Mouse (Mus musculus) hindbrain, embryonic 11.5 days (tissue): ENCODE measurements around the gene Mpv17l2. TPM values are rescaled to one million over a fixed set of nuclear protein-coding genes. Genes with fewer than 3 reads are reported as not detected.

Experiments used
- ATAC-seq: fragments of 200-750 bp; cut with Nextera tagmentation; 2 replicates; pipeline ENCODE4 v1.8.0; 2017; ENCODE audit warnings: mild to moderate bottlenecking, moderate TSS enrichment, moderate library complexity; ENCODE audit not compliant: low FRiP score
- DNase-seq: peaks from one replicate; pipeline ENCODE4 v3.0.0-alpha.2; 2015; ENCODE audit warnings: low spot score
- H3K27ac ChIP-seq: fragments of 300-500 bp; sonication (generic); 2 replicates; pipeline ENCODE4 v1.5.1; 2014; ENCODE audit warnings: mild to moderate bottlenecking, low read depth, low read length
- H3K27me3 ChIP-seq: fragments of 300-500 bp; sonication (generic); 2 replicates; pipeline ENCODE4 v1.6.1; 2014; ENCODE audit warnings: mild to moderate bottlenecking, low read length, moderate library complexity, mixed read lengths; ENCODE audit not compliant: control insufficient read depth, insufficient read depth
- H3K36me3 ChIP-seq: fragments of 300-500 bp; sonication (generic); 2 replicates; pipeline ENCODE4 v1.6.1; 2014; ENCODE audit warnings: mild to moderate bottlenecking, low read length, moderate library complexity, mixed read lengths; ENCODE audit not compliant: control insufficient read depth, insufficient read depth
- H3K4me1 ChIP-seq: fragments of 300-500 bp; sonication (generic); replicated peaks from 2 replicates; pipeline ENCODE4 v1.6.1; 2014; ENCODE audit warnings: low read length, mixed read lengths; ENCODE audit not compliant: control insufficient read depth, insufficient read depth
- H3K4me2 ChIP-seq: fragments of 300-500 bp; sonication (generic); replicated peaks from 2 replicates; pipeline ENCODE4 v1.6.1; 2014; ENCODE audit warnings: mild to moderate bottlenecking, low read depth, low read length
- H3K4me3 ChIP-seq: fragments of 300-500 bp; sonication (generic); 2 replicates; pipeline ENCODE4 v1.5.1; 2014; ENCODE audit warnings: low read depth, low read length
- H3K9ac ChIP-seq: fragments of 300-500 bp; sonication (generic); 2 replicates; pipeline ENCODE4 v1.6.1; 2014; ENCODE audit warnings: low read depth, low read length
- H3K9me3 ChIP-seq: fragments of 300-500 bp; sonication (generic); 2 replicates; pipeline ENCODE4 v1.6.1; 2016; ENCODE audit warnings: low read length; ENCODE audit not compliant: control insufficient read depth
- WGBS: fragments of 180-500 bp; shearing (Covaris S2); extraction: QIAGEN DNeasy Blood & Tissue Kit; methylation state at CpG from one replicate; pipeline ENCODE4 v1.1.7; 2014; 5-methylcytosine and 5-hydroxymethylcytosine counted together
- polyA plus RNA-seq: library from polyadenylated mRNA; unstranded; fragments of >200 nt; fragmentation: Nextera tagmentation; extraction: Ambion mirVana; gene quantifications from 2 replicates; pipeline ENCODE4 v1.2.1, GENCODE M21; 2014

Mpv17l2 gene
- polyA plus RNA-seq, 1 experiment from 2014 or later = 40.6 TPM

DNA sequence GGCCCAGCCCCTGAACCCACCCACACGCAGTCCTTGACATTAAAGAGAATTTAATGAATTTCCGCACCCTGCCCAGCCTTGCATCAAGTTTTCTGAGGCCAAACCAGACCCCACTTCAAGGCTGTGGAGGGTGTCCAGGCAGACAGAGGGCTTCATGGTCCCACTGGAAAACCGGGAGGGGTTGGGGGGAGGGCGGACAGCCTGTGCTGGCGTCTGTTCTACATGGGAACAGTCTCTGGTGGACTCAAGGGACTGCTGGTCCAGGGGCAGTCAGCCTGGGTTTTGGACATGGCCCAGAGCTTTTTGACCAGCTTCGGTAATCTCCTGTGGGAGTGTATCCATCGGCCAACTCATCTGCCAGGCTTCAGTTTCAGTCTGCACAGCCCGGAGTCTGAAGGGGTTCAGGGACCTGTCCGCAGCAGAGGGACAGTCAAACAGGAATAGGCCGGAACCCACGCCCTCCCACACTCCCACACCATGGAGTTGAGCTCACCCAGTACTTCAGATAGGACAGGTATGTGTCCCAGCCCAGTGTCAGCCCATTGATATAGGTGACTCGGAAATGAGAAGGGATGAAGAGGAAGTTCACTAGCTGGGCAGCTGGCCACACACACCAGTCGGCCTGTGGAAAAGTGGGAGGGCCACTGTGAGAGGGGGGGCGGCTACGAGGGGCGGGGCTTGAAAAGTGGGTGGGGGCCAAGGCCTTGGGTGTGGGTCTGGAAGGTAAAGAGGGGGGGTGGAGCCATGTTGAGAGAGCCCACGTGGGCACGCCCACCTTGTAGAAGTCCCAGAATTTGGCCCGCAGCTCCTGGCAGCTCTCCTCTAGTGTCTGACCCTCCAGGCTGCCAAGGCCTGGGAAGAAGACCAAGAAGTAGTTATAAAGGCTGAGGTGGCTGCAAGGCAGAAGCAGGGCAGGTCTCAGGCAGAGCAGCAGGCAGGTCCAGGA lies 1.9 kb downstream of the Mpv17l2 start:
- 68% methylated on average over 19 of the region's 19 CpGs for WGBS
- DNase-seq = no peak
- H3K4me1 ChIP-seq = peaks cover 2% of the 10 kb centered on the region
- H3K4me2 ChIP-seq = no peak overlapping the region
- no peaks in the 10 kb centered on the region for H3K27me3 ChIP-seq
- no peak for ATAC-seq
- no peak overlapping the region for H3K27ac ChIP-seq
- H3K36me3 ChIP-seq = no peaks in the 10 kb centered on the region
- no peak overlapping the region for H3K4me3 ChIP-seq
- no peak overlapping the region for H3K9ac ChIP-seq
- no peaks in the 10 kb centered on the region for H3K9me3 ChIP-seq

DNA sequence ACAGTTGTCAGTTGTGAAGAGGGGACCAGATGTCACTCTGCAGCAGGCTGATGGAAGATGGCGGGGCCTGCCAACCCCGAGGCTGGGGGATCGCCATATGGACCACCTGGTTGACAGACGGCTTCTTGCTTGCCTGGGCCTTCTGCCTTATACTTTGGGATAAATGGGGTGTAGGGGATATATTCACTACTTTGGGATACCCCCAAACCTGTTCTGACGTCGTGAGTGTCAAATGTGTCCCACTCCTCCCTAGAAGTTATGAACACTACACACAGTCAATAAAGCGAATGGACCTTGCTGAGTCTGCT lies 2.5 kb downstream of the Mpv17l2 start:
- no peaks in the 10 kb centered on the region for H3K36me3 ChIP-seq
- 74% methylated on average over 7 of the region's 7 CpGs for WGBS
- no peaks in the 10 kb centered on the region for H3K9me3 ChIP-seq
- H3K4me1 ChIP-seq = peaks cover 2% of the 10 kb centered on the region
- H3K4me2 ChIP-seq = no peak overlapping the region
- DNase-seq (no peak), ATAC-seq (no peak)
- H3K27ac ChIP-seq = no peak overlapping the region
- H3K4me3 ChIP-seq = no peak overlapping the region
- no peaks in the 10 kb centered on the region for H3K27me3 ChIP-seq
- H3K9ac ChIP-seq = no peak overlapping the region

DNA sequence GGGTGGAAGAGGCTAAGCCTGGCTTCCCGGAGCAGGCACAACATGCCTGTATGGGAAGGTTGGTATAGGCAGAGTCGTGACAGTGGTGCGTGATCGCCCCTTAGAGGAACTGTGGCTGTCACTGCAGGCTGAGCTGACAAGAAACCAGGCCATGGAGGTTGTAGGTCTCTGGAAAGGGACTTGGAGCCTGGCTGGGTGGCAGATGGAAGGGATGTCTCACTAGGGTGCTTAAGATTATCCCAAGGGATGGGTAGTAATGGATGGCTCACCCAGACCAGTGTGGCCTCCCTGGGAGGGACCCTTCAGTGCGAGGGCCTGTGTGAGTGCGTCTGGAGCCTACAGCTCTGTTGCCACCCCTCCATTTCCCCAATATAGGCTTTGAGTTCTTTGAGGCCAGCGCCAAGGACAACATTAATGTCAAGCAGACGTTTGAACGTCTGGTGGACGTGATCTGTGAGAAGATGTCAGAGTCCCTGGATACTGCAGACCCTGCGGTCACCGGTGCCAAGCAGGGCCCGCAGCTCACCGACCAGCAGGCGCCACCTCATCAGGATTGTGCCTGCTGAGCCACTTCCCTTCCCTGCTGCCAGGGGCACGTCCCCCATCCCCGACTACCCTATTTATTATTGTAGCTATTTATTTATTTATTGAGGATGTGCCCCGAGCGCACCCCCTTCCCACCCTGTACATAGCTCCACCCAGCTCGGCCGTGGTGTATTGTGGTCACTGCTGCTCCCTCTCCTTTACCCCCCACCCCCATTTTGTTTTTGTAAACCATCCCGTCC lies 3.0 kb downstream of the Mpv17l2 start:
- H3K9ac ChIP-seq = no peak overlapping the region
- H3K9me3 ChIP-seq = no peaks in the 10 kb centered on the region
- peaks cover 2% of the 10 kb centered on the region for H3K4me1 ChIP-seq
- no peak for DNase-seq
- no peak overlapping the region for H3K4me3 ChIP-seq
- H3K27me3 ChIP-seq = no peaks in the 10 kb centered on the region
- no peaks in the 10 kb centered on the region for H3K36me3 ChIP-seq
- WGBS = 69% methylated on average over 22 of the region's 22 CpGs
- no peak overlapping the region for H3K27ac ChIP-seq
- ATAC-seq = no peak
- H3K4me2 ChIP-seq = no peak overlapping the region

DNA sequence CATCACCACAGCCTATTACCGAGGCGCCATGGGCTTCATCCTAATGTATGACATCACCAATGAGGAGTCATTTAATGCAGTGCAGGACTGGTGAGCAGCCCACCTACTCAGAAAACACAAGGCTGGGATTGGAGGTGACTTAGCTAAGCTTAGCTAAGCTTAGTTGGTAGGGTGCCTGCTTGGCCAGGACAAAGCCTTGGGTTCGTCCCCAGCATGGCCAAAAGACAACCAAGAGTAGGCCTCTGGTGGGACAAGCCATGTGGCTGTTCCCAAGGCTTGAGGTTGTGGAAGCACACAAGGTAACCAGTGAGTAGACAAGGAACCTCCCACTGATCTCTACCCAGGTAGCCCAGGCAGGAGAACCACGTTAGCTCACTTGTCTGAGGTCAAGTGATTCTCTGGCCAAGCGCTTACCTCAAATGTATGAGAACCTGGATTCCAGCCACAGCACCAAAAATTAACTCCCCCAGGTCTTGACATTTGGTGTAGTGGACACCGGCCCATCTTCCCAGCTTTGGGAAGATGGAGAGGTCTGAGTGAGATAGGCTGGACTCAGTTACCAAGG lies 4.2 kb downstream of the Mpv17l2 start:
- Histone ChIP-seq H3K9ac (no peak overlapping the region), H3K4me1 (peaks cover 2% of the 10 kb centered on the region), H3K27ac (no peak overlapping the region), H3K4me2 (no peak overlapping the region), H3K36me3 (no peaks in the 10 kb centered on the region), H3K9me3 (no peaks in the 10 kb centered on the region), H3K4me3 (no peak overlapping the region), H3K27me3 (no peaks in the 10 kb centered on the region)
- ATAC-seq (no peak), DNase-seq (no peak)
- WGBS = 90% methylated on average over 6 of the region's 6 CpGs

DNA sequence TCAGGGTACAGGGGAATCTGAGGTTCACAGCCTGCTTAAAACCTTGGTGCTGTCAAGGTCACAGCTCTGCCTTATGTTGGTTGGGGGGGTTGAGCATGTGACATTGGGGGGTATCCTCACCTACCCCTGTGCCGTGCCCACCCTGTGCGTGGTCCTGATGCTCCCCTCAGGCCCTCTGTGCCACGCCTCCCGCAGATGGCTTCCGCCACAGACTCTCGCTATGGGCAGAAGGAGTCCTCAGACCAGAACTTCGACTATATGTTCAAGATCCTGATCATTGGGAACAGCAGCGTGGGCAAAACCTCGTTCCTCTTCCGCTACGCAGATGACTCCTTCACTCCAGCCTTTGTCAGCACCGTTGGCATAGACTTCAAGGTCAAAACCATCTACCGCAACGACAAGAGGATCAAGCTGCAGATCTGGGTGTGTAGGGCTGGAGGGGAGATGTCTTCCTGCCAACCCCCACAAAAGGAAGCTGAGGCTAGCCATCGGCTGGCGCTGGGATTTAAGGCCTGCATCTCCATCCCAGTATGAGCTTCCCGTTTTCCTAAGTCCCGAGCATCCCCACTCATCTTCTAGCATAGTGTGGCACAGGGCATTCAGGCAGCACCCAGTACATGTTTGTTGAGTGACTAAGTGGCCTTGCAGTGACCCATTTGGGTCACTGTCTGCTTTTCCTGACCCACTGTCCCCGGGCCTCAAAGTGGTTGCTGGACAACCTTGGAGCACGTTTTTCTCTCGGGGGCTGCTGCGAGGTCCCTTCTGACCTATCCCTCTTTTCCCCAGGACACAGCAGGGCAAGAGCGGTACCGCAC lies 4.9 kb downstream of the Mpv17l2 start:
- no peaks in the 10 kb centered on the region for H3K36me3 ChIP-seq
- ATAC-seq (no peak), DNase-seq (no peak)
- 89% methylated on average over 24 of the region's 24 CpGs for WGBS
- no peaks in the 10 kb centered on the region for H3K27me3 ChIP-seq
- no peaks in the 10 kb centered on the region for H3K9me3 ChIP-seq
- H3K27ac ChIP-seq = no peak overlapping the region
- 0 out of 2 replicates have a peak overlapping the region, but pooled peaks have one; percentile 66 for H3K9ac ChIP-seq
- peaks cover 2% of the 10 kb centered on the region for H3K4me1 ChIP-seq
- H3K4me2 ChIP-seq = peak overlapping the region; percentile 62
- H3K4me3 ChIP-seq = peak overlapping the region; percentile 60

DNA sequence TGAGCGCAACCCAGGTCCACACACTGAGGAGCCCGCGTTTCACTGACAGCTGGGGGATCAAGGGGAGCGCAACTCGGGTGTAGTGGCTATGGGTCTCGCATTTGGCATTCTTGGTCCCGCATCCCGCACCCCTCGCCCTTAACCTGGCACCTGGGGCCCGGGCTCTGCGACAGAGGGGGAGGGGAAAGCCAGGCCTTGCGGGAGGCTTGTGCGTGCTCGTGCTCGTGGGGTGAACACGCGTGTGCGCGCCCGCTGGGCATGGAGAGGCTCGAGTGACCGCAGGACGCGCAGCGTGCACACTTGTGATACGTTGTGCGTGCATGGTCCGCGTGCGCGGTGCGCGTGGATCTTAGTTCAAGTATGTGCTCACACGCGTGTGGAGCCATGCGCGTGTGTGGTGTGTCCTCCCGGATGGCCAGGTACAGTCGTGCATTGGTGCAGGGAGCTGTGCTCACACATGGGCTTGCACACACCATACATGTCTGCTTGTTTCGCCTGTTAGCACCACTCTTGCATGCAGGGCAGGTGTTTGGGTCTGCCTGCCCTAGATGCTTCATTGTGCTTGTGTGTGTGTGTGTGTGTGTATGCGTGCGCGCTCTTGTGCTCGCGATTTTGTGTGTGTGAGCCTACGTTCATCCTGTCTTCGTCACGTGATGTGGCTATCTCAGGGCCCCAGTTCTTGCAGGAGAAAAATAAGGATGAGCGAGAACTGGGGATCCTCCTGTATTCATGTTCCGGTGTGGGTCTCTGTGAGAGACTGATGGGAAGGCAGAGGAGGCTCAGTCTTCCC lies 5.7 kb downstream of the Mpv17l2 start:
- Histone ChIP-seq H3K9ac (peak overlapping the region; percentile 66), H3K4me3 (peak overlapping the region; percentile 60), H3K27me3 (no peaks in the 10 kb centered on the region), H3K27ac (peak overlapping the region; percentile 65; the same call in 1 of the 2 replicates), H3K4me1 (no peaks in the 10 kb centered on the region; the same call in none of the 2 replicates), H3K4me2 (peak overlapping the region; percentile 62), H3K36me3 (no peaks in the 10 kb centered on the region), H3K9me3 (no peaks in the 10 kb centered on the region)
- DNase-seq (peak; percentile 64), ATAC-seq (peak; percentile 25)
- 18% methylated on average over 49 of the region's 50 CpGs for WGBS

DNA sequence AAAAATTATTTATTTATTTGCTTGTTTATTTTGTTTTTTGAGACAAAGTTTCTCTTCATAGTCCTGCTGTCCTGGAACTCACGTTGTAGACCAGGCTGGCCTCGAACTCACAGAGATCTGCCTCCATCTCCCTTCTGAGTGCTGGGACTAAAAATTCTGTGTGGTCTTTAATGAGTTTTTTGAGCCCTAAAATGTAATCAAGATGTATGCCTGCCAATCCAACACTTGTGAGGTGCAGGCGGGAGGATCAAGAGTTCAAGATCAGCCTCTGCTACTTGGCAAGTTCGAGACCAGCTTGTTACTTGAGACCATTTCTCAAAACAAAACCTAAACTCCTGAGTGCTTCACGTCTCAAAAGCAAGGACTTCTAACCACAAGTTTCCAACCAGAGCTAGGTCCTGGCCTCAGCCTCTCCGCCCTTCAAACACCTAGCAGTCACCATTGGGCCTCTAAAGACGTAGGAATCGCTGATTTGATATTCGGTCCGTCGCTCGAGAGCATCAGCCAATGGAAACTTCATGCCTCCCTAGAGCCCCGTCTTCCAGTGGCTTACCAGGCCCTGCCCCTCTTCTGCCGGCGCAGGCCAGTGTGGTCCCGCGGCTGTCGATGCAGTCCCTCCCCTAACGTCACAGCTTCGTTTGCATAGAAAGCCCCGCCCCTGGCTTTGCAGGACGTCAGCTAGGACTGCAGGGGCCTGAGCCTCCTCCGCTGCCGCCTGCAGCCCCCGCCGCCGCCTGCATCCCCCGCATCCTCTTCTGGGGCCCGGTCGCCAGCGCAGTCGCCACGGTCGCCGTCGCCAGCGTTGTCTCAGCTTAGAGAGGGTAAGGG lies 6.5 kb downstream of the Mpv17l2 start, which contains the start of gene Rab3a:
Gene Rab3a, plus strand, starts transcription at position 637 of the 828 bp plus-strand sequence.
- Histone ChIP-seq H3K27me3 (no peaks in the 10 kb centered on the region), H3K36me3 (no peaks in the 10 kb centered on the region), H3K9ac (peak within 1 kb of the TSS; percentile 66), H3K4me1 (no peaks in the 10 kb centered on the region; the same call in 1 of the 2 replicates), H3K4me2 (peak within 1 kb of the TSS; percentile 62), H3K27ac (peak within 1 kb of the TSS; percentile 65; the same call in 1 of the 2 replicates), H3K4me3 (peak within 1 kb of the TSS; percentile 60), H3K9me3 (no peaks in the 10 kb centered on the region)
- DNase-seq (peak; percentile 98), ATAC-seq (peak; percentile 98)
- WGBS = 9% methylated on average over 37 of the region's 37 CpGs
